Mouse (Mus musculus) kidney, postnatal 10 days (tissue): ENCODE results near the gene Ccdc47.

Source experiments
- DNase-seq: peaks from one replicate; pipeline ENCODE4 v3.0.0; 2021; ENCODE audit warnings: mixed read lengths

Gene Ccdc47

GRCm38 (mm10) chr11:106195341-106195740, 20.8 kb downstream of the Ccdc47 start:
- DNase-seq = no peak

DNA sequence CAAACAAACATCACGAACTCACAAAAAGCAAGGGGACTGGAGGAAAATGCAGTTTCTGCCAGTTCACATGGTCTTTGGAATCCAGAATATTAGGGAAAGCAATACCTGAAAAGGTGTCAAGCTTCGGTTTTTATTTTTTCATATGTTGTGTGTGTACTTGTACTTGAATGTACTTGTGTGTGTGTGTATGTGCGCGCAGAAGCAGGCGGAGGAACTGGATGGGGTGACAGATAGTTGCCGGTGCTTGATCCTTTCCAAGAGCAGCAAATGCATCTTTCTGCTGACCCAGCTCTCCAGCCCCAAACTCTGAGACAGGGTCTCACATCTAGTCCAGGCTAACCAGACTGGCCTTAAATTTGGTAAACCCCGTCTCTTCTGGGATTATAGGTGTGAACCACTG, 21.3 kb downstream of the Ccdc47 start:
- DNase-seq = no peak

- no peak for DNase-seq
Observed at GRCm38 (mm10) chr11:106194155-106194541, 22.0 kb downstream of the Ccdc47 start.

GRCm38 (mm10) chr11:106193371-106194154, 22.6 kb downstream of the Ccdc47 start:
- peak; percentile 98 for DNase-seq

DNA sequence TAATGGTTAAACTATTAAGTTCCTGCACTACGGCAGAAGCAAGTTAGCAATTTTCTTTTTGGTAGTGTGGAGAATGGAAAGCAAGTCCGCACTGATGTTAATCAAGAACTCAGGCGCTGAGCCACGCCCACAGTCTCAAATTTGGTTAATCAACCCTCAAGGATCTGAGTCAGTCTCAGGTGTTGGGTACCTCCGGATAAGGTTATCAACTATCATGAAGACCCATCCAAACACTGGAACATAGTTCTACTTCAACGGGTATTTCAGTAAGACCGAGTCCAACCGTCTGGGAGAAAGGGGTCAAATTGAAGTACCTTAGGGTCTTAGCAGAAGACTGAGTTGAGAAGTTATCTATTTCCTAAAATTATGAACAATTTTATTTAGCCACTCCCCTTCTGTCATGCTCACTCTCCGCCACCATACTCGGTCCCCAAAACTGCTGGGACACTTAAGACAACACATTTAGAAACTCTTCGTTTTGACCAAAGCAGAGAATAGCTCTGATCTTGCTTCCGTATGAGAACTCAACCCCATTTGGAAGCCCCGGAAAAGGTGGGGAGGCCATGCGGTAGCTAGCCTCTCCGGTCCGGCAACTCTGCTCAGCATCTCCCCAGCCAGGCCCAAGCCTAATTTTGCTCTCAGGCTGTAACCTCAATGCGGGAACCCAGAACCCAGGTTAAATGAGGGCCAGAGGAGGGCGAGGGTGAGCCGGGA, 23.3 kb downstream of the Ccdc47 start:
- peak; percentile 30 for DNase-seq

DNA sequence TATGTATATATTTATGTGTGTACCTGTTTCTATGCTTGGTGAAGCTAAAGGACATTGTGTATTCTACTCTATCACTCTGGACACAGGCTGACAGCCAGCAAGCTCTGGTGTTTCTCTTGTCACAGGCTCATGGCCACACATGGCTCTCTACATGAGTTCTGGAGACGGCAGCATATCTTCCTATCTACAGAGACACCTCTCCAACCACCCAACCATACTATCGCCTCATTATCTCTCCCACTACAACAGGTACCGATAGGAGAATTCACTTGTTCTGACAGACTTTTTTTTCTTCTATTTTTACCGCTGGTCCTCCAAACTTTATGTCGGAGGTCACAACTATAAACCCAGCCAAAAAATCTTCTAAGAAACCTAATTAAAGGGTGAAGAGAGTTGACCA, 23.9 kb downstream of the Ccdc47 start:
- no peak for DNase-seq

GRCm38 (mm10) chr11:106191716-106192115, 24.4 kb downstream of the Ccdc47 start:
- no peak for DNase-seq

GRCm38 (mm10) chr11:106187326-106187725, 28.8 kb downstream of the Ccdc47 start:
- DNase-seq = no peak

GRCm38 (mm10) chr11:106180449-106180801, 35.7 kb downstream of the Ccdc47 start:
- DNase-seq = no peak

DNA sequence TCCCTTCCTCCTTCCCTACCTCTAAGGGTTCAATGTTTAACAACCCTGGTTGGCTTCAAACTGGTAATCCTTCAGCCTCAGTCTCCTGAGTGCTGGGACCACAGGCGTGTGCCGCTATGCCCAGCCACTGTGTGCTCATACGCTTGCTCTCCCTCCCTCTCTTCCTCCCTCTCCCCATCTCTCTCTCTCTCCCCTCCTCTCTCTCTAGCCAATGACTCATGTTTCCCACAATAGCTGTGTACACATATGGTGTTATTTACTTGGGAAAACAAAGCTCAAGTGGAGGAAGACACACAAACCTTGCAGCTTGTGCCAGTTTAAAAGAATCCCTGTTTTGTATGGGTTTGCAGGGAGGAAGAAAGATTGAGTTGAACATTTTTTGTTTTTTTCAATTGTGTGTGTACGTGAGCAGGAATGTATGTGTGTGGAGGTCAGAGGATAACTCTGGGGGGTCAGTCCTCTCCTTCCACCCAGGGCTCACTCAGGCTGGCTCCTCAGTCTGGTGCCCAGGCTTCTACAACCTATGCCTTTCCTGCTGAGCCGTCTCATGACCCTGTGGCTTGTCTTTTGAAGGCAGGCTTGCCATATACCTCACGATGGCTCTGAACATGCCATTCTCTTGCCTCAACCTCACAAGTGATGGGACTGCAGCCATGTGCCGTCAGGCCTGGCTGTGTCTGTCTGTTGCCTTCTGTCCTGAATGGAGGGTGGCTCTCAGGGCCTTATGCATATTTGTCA, 36.3 kb downstream of the Ccdc47 start:
- no peak for DNase-seq

DNA sequence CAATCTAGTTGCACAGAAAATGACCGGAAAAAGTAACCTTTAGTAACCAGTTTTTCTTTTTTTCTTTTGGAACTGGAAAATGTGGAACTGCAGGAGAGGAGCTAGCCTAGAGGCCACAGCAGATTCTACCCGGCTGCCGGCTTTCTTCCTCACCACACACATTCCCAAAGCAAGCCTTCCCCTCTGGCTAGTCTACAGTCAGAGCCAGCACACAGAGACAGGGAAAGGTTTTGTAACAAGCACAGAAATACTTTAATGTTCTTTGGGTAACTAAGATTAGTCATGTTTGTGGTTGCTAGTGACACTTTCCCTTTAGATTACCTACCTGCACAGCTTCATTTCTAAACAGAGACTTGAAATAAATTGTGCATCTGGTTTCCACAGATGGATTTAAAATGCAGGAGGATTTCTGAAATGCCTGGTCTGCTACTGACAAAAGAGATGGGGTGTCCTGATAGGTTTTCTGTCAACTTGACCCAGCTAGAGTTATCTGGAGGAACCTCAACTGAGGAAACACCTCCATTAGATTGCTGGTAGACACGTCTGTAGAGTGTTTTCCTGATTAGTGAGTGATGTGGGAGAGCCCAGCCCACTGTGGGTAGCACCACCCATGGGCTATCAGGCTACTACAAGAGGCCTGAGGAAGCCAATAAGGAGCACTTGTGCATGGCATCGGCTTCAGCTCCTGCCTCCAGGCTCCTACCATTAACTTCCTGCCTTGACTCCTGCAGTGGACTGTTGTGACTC, 37.9 kb downstream of the Ccdc47 start:
- DNase-seq = no peak

- no peak for DNase-seq
Observed at GRCm38 (mm10) chr11:106176372-106176771, 39.8 kb downstream of the Ccdc47 start.

DNA sequence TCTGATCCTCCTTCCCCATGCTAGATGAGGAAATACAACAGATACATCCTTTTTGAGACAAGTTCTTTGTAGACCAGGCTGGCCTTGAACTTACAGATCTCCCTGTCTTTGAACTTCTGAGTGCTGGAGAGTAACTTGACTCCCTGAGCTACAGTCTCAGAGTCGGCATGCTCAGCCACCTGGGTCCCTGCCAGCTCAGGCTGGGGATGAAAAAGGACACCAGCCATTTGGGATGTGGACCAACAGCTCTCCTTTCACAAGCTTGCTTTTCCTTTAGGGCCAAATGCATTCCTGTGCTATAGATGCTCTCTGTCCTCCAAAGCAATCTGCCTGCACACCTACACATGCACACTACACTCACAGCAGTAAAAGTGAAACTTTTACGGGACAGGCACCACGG, 41.1 kb downstream of the Ccdc47 start:
- DNase-seq = no peak

DNA sequence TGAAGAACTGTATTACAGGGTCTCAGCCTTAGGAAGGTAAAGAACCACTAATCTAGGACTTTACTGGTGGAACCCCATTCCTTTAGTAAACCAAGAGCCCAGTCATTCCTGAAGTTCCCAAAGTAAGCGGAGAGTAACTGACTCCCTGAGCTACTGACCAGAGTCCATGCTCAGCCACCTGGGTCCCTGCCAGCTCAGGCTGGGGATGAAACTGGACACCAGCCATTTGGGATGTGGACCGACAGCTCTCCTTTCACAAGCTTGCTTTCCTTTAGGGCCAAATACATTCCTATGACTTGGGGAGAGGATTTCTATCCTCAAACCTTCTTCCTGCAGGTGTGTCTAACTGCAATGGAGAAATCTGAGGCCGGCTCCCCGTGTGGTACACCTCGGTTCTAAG, 41.8 kb downstream of the Ccdc47 start:
- DNase-seq = peak; percentile 57

DNA sequence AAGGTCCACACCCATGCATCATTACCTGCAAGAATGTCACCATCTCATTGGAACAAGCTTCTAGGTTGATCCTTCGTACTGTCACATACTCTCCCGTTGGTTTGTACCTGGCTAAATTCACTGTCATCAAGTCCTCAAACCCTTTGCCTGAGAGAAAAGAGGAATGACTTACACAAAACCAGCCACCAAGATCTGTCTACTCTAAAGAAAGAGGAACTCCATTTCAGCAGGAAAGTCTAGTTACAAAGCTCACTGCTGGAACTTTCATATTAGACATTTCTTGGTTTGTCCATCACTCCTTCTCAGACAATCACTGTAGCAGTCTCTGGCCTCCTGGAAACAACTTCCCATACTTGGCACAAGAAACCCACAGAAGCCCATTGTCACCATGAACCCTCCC, 42.9 kb downstream of the Ccdc47 start:
- no peak for DNase-seq

DNA sequence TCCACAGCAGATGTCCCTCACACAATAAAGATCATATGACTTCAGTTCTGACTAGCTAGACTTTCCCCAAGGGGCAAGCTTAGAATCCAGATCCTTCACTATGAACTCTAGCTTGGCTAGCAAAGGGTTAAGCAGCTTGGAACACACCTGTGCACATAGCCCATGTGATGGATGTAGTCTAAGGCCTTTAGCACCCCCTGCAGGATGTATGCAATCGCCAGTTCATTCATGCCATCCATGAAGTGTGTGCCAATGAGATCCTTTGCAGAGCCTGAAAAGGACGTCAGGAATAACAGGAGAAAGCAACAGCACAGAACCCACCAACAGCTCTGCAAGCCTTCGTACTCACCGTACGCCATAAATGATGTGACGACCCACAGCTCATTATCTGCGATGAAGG, 45.3 kb downstream of the Ccdc47 start:
- no peak for DNase-seq

- no peak for DNase-seq
Observed at GRCm38 (mm10) chr11:106167435-106167834, 48.7 kb downstream of the Ccdc47 start.

DNA sequence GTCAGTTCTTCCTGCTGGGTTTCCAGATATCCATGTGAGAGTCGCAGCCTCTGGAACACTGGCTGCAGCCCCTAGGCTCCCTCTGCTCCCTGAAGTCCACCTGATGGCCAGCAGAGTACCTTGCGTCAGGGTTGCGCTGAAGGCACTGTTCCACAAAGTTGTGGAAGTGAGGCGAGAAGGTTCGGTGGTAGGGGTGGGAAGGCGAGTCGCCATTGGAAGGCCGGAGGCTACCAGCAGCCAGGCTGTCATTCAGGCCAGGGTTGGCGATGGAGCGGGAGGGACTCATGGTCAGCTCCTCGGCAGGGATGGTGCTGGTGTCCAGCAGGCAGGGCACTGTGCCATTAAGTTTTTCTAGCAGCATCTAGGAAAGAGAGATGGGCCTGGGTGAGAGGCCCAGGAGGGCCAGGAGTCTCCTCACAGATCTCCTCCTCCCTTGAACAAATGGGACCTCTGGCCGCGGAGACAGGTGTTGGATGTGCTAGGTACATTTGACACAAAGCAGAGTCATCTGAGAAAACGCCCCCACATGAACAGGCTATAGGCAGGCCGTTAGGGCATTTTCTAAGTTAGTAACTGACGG, 51.5 kb downstream of the Ccdc47 start:
- no peak for DNase-seq

GRCm38 (mm10) chr11:106163546-106163945, 52.6 kb downstream of the Ccdc47 start:
- peak; percentile 60 for DNase-seq

DNA sequence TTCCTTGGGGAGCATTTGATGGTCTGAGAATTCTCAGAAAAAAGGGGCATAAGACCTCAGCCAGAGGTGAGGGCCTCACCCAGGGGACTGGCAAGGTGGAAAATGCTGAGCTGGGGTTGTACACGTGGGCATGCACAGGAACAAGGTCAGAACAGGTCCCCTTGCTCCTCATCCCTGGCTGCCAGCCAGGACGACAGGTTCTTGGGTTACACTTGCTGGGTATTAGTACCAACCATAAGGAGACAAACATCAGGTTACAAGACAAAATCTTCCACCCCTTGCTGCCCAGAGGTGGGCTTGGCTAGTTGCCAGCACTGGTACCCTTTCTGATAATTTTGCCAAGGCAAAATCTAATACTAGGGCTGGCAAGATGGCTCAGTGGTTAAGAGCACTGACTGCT, 53.9 kb downstream of the Ccdc47 start:
- DNase-seq = no peak

DNA sequence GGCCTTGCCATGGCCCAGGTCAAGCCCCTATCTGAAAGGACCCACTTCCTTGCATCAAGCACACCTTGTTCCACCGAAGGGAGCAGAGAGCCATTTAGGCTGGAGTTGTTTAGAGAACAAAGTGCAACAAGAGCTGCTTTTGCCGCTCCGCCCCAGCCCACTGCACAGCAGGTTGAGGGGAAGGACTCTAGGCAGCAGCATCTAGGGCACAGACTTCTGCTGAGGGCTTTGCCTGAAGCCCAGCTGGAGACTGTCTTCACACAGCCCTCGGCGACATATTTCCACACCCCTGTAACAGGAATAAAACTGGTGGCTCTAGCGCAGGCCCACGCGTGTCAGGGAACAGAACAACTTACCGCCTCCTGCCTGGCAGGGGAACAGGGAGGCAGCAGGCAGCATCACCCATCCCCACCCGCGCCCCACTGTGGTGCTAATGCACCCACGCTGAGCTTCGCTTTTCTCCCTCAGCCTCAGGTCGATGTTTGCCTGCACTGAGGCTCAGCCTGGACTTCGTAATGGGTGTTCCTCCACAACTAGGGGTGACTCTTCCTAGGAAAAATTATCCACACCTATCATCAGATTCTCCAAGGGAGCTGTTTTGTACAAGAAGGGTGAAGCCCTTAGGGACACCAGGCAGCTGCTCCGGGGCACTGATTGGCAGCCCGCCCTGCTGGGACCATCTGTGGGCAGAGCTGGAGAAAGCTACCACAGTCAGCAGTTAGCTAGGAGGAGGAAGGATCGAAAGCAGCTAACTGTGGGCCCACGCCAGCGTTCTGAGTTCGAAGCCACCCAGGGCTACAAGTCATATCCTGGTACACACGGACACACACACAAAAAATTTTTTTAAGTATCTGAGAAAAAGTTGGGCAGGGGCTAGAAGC, 55.1 kb downstream of the Ccdc47 start, which contains the start of the genes Gm10840 and Limd2:
Gene Gm10840 (plus strand): TSS at position 10 of the 881 bp plus-strand sequence.
Gene Limd2 (minus strand): TSS at position 20 of the 881 bp plus-strand sequence.
- DNase-seq = peak; percentile 58
